Mouse (Mus musculus) spleen, postnatal 10 days (tissue): ENCODE data around the gene Eml4.

Source experiments
- DNase-seq, 2 experiments: peaks; one replicate each; pipeline ENCODE4 v3.0.0; 2021 to 2022; ENCODE audit warnings: low spot score in 2 of 2

The Eml4 gene

DNA sequence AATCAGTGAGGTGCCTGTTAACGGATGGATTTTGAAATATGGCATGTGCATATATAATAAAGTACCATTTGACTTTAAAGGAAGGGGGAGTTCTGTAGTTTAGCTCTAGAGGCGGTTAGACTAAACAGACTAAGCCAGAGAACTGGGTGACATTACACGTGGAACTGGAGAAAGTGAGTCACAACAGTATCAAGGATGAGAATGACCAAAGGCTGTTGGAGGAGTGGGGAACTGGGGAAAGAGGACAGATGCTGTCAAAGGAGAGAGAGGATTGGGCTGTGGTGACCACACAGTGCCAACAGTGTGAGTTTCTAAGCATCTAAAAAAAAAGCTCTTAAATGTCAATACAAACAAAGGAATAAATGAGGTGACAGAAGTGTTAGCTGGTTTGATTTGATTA lies 29.1 kb downstream of the Eml4 start:
- DNase-seq, result no peak

DNA sequence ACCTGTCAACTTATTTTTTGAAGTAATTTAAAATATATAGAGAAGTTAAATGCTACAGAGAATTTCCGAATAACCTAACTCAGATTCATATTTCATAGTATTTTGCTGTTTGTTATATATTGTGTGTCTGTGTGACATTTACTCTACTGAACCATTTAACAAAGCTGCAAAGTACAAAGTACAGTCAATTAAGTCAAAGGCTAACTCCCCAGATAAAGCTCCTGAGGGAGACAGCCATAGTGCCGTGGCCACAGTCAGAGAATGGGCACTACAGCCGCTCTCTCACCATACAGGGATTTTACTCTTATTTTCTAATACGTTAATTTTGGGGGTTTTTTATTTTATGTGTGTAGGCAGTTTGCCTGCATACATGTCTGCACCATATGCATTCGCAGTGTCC lies 32.0 kb downstream of the Eml4 start:
- DNase-seq, result no peak

DNA sequence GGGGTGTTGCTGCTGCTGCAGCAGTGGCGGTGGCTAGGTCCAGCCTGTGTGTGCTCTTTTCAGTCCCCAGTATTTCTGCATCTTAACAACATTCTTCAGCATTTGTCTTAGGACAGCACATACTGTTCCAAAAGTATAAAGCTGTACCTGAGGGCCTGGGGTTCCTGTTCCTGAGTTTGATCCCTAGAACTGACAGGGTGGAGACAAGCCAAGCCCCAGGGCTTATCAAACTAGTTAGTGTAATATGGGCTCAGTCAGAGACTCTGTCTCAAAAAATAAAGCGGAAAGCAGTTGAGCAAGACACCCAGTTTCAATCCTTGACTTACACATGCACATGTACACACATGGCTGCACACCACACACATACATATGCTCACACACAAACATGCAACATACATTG lies 34.2 kb downstream of the Eml4 start:
- DNase-seq, result no peak

DNA sequence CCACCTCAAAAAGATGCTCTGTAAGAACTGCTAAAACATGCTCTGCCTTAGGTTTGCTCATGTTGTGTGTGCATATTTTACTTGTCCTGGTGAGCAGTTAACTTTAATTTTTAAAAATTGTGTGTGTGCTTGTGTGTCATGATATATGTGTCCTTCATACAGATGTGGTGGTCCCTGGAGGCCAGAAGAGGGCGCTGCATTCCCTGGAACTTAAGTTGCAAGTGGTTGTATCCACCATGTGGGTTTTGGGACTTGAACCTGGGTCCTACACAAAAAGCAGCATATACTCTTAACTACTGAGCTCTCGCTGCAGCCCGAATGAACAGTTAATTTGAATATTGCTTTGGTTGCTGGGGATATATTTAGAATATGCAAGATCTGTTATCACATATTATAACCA lies 36.4 kb downstream of the Eml4 start:
- peak in 1 of 2 experiments; percentile 39 for DNase-seq

DNA sequence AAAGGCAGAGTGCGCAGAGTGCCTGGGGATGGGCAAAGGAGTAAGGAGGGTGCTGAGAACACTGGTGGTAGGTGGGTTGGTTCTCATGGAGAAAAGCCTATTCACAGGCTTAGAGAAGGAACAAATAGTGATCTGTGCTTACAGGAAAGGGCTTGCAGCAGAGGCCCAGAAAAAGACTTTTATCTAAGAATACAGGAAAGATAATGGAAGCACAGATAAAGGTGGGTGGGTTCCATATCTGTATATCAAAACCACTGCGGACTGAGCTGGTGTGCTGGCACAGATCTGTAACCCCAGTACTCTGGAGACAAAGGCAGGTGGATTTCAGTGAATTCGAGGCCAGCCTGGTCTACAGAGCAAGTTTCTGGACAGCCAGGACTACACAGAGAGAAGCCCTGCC lies 43.3 kb downstream of the Eml4 start:
- DNase-seq, result no peak

DNA sequence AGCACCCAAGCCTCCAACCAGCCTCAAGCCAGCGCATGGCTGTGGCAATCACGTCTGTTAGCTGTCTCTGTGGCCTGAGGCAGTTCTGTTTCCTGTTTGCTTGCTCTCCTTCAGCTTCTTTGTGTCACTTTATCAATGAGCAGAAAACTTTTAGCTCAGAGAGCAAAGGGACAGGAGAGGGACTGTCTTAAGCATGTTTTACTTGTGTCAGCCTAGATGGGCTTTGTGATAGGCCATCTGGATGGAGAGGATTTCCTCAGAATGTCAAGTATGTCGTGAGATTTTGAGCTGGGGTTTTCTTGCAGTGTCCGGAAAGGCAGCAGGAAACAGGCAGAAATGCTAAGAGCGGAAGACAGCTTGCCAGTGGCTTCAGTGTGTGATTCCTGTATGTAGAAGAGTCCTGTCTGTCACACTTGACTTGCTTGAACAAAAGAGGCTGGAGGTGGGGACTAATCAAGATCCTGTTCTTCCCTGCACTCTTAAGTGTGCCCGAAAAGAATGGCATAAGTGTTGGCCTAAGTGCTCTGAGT lies 46.9 kb downstream of the Eml4 start:
- peak; percentile 22 to 37 for DNase-seq

- no peak for DNase-seq
These were observed 48.0 kb downstream of the Eml4 start for GRCm38 (mm10) chr17:83398756-83399155.

DNA sequence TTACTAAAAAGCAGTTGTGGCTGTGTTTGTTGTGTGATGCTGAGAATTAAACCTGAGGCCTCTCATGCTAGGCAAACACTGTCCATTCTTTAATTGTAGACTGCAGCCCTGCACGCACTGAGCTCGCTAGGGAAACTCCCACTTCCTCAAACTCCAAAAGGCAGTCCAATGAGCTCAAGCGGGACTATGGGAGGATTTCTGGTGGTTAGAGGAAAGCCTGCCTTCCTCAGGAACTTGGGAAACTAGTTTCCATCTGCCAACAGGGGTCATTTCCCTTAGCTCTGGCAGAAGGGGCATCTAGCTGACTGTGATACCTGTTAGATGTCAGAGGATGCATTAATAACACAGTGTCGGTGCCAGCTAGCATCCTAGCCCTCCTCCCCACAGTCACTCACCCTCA lies 79.9 kb downstream of the Eml4 start:
- DNase-seq, result no peak

DNA sequence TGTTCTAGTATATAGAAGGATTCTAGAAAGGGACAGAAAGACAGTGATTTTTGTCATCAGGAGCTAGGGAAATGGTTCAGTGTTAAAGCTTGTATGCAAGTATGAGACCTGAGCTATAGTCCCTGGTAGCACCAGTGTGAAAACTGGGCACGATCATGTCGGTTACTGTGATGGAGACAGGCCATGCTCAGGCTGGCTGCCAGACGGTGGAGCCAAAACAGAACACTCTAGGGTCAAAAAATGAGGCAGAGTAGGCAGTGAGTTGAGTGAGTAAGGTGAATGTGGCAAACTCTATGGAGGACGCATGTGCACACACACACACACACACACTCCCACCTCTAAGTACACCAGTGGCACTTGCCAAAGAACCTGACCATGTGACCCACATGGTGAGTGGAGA lies 92.7 kb downstream of the Eml4 start:
- no peak for DNase-seq

GRCm38 (mm10) chr17:83449583-83449982 lies 98.9 kb downstream of the Eml4 start:
- DNase-seq, result no peak

DNA sequence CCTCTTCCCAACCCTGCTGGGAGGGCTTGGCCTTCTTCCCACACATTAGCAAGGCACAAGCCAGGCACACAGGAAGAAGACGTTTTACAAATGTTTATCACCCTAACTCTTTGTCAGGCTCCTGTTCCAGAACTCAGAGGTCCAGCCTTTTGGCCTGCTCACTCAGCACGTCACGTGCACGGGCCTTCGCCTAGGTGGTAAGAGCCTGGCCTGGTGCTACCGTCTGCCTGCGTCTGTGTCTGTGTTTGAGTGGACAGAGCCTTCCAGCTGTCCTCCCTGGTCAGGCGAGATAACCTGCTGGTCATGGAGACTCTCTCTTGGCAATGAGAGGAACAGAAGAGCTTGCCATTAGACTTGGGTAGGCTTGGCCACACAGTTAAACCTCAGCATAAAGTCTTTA lies 100.6 kb downstream of the Eml4 start:
- no peak for DNase-seq

- DNase-seq, result no peak
These were observed 101.1 kb downstream of the Eml4 start for GRCm38 (mm10) chr17:83451796-83452195.

GRCm38 (mm10) chr17:83452451-83452850 lies 101.7 kb downstream of the Eml4 start:
- DNase-seq, result no peak

GRCm38 (mm10) chr17:83453587-83453986 lies 102.9 kb downstream of the Eml4 start:
- no peak for DNase-seq

- no peak for DNase-seq
These were observed 106.5 kb downstream of the Eml4 start for GRCm38 (mm10) chr17:83457271-83457670.

DNA sequence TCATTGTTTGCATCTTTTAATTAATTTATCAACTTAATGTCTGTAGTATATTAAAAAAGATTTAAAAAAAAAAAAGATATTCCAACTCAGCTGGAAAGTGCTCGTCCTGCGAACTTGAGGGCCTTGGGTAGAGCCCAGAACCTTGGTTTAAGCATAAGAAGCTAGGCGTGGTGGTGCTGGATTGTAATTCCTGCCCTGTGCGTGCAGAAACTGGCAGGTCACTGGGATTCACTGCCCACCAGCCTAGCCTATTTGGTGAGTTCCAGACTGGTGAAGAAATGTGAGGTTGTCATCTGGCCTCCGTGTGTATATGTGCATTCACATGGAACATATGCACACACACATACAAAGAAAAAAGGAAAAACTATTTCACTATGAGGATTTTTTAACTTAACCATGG lies 115.2 kb downstream of the Eml4 start:
- no peak for DNase-seq

DNA sequence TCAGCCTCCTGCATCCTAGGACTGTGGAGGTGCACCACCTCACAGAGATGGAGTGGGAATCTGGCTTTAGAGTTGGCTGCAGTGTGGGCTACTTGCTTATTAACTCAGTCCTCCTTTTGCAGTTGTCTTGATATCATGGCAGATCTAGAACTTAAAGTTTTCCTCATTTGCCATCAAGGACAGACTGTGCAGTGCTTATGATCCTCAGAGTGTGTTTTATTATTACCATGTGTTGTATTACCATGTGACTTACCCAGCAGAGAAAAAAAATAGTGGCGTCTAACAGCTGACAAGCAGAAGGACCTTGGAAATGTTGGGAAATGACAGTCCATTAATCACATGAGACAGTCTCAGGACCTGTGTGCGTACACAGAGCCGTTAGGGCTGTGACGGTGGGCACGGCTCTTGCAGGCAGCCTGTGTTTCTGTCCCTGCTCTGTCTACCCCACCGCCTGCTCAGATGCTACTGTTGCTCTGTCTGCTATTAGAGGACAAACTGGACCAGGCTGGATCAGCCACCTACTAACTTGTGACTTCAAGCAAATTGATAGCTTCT lies 116.0 kb downstream of the Eml4 start:
- no peak for DNase-seq

- DNase-seq, result no peak
These were observed 118.9 kb downstream of the Eml4 start for GRCm38 (mm10) chr17:83469586-83469985.

DNA sequence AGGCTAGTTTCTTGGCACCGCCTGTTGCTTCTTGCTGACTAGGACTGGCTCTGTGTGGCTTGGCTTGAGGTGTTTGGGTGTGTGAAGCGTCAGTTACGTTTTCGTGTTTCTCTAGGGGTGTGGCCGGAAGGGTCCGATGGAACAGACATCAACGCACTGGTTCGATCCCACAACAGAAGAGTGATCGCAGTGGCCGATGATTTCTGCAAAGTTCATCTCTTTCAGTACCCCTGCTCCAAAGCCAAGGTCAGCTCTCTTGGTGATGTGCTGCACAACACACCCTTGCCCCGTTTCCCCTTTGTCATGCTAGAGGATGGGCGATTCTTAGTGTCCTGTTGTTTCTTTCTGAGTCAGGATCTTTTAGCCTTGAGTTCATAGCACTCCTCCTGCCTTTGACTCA lies 126.4 kb downstream of the Eml4 start:
- DNase-seq, result no peak

GRCm38 (mm10) chr17:83481551-83481950 lies 130.8 kb downstream of the Eml4 start:
- no peak for DNase-seq

- no peak for DNase-seq
These were observed 132.2 kb downstream of the Eml4 start for GRCm38 (mm10) chr17:83482817-83483536.

DNA sequence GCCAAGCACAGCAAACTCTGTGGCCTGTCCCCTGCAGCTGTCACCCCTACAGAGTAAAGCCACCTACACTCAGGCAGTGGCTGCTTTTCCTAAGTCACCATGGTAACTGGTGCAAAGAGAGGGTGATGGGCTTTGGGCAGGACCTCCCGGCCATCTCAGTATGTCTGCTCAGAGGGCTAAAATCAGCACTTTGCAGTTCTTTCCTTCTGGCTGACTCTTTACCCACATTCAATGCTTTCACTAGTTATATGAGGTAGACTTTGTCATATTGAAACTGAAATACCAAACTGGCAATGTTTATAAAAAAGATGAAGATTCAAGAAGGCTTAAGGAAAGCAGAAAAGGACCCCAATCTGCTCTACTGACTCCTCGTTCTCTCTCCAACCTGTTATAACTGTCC lies 133.1 kb downstream of the Eml4 start:
- DNase-seq, result no peak

DNA sequence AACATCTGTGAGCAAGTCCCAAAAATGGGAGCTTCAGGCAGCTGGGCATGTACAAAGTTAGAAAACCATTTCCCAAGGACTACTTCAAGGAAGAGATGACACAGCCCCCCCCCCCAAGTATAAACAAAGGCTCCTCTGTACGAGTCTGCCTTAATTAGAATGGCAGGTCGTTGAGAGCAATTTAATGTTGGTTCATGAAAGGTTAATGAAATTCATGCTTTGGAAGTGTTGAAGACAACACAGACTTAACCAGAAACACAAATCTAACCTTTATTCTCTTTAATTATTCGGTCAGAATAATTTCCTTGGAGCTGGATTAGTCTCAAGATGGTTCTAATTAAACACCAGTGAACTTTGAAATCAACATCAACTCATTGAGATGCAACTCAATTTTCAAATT lies 137.0 kb downstream of the Eml4 start:
- no peak for DNase-seq

DNA sequence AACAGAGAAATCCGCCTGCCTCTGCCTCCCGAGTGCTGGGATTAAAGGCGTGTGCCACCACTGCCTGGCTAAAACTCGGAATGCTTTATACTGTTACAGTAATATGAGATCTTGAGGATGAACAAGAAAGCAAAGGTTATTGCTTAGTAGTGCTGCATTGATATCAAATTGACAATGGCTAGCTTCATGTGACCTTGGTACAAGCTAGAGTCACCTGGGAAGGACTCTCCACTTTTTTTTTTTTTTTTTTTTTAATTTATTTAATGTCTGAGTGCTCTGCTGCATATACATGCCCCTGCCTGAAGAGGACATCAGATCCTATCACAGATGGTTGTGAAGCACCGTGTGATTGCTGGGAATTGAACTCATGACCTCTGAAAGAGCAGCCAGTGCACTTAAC lies 148.2 kb downstream of the Eml4 start:
- DNase-seq, result no peak
